Comparison of ENCODE assay signal across 8 mouse cellular contexts in genomic region chr13:21173072-21173471, GRCm38 (mm10). TPM values are rescaled to one million over a fixed set of nuclear protein-coding genes. Genes with fewer than 3 reads are reported as not detected.
DNase-seq lines count a peak whose midpoint lies in the region; ATAC-seq and TF ChIP-seq lines count a peak whose summit lies in the region.

No protein-coding gene starts in this region.

- no peaks in the 10 kb centered on the region for H3K9me3 ChIP-seq in hindbrain, postnatal 0 days (ENCODE audit: low read length)

- H3K4me3 ChIP-seq in gastrocnemius, adult 2 months: peak overlapping the region; percentile 63
- peak overlapping the region; percentile 56 for H3K4me3 ChIP-seq in hindbrain, postnatal 0 days (ENCODE audit: low read length)

- under 1% methylated on average over 11 of the region's 11 CpGs for WGBS in hindbrain, postnatal 0 days

- no peaks in the 10 kb centered on the region for H3K27me3 ChIP-seq in hindbrain, postnatal 0 days (ENCODE audit: insufficient read depth, low read length)
- H3K27me3 ChIP-seq in splenic B cell, adult 2 months (ENCODE audit: control insufficient read depth, insufficient read depth, low read length, poor library complexity, severe bottlenecking): no peaks in the 10 kb centered on the region

- no peaks in the 10 kb centered on the region for H3K36me3 ChIP-seq in hindbrain, postnatal 0 days (ENCODE audit: insufficient read depth, low read length)
- no peaks in the 10 kb centered on the region for H3K36me3 ChIP-seq in splenic B cell, adult 2 months (ENCODE audit: control insufficient read depth, insufficient read depth, low read length, poor library complexity, severe bottlenecking)

- no peak for TF ChIP-seq CTCF in gastrocnemius, adult 2 months (IDR thresholded peaks at IDR 0.05)
- no peak for TF ChIP-seq CTCF in hindbrain, postnatal 0 days (IDR thresholded peaks at IDR 0.05; ENCODE audit: low read depth)

- intact Hi-C loops in gastrocnemius, adult 2 months (cut with DNase I): loop anchor here (5.0 kb wide), 2 partner anchors 49 to 1776 kb away; partner anchors contain the start of gene Stard3nl
- intact Hi-C loops in left cerebral cortex, postnatal 25 days (cut with DNase I): loop anchor here (2.0 kb wide), 1 partner anchor 28 kb away; no protein-coding TSS in a partner anchor

- DNase-seq in CD4-positive, CD25-positive, alpha-beta regulatory T cell, adult 2 months (ENCODE audit: low read depth, low spot score): peak; percentile 47
- DNase-seq in cerebellum, postnatal 4 days (ENCODE audit: low spot score in 2 of 2): peak; percentile 36 to 65
- DNase-seq in gastrocnemius, adult 2 months: peak; percentile 92
- peak; percentile 88 for DNase-seq in hindbrain, postnatal 0 days (ENCODE audit: low spot score)
- peak; percentile 73 to 81 for DNase-seq in left cerebral cortex, postnatal 25 days (ENCODE audit: low spot score in 2 of 2)
- peak; percentile 87 for DNase-seq in mesoderm, embryonic 11.5 days (ENCODE audit: low read depth, low spot score)
- peak; percentile 10 for DNase-seq in splenic B cell, adult 2 months (ENCODE audit: low read depth, low spot score)

- no peak for ATAC-seq in CD4-positive, CD25-positive, alpha-beta regulatory T cell, adult 4 months
- peak; percentile 48; the same call in 1 of the 2 replicates for ATAC-seq in hindbrain, postnatal 0 days

- H3K4me1 ChIP-seq in hindbrain, postnatal 0 days (ENCODE audit: insufficient read depth, low read length): no peaks in the 10 kb centered on the region

- H3K9ac ChIP-seq in hindbrain, postnatal 0 days (replicated peaks; ENCODE audit: low read length): peak overlapping the region; percentile 28; the same call in 1 of the 2 replicates

- H3K27ac ChIP-seq in gastrocnemius, adult 2 months: peak overlapping the region; percentile 76
- H3K27ac ChIP-seq in hindbrain, postnatal 0 days: peak overlapping the region; percentile 0; the same call in 1 of the 2 replicates

- H3K4me2 ChIP-seq in hindbrain, postnatal 0 days (ENCODE audit: low read depth, low read length): peak overlapping the region; percentile 65

RNA-seq across cellular contexts. Expression of gene Trim27, which starts 6.2 kb away (rescaled TPM):
- 10 to 100 TPM; 10.5 to 13.5 TPM for polyA plus RNA-seq in CD4-positive, CD25-positive, alpha-beta regulatory T cell, adult 4 months (2017; shearing (Covaris generic))
- 10 to 100 TPM; 23.8 to 26.4 TPM for total RNA-seq in gastrocnemius, adult 2 months (2021)
- total RNA-seq in hindbrain, postnatal 0 days (2014; rRNA removed): 84.9 and 107 TPM in 2 replicates
- 68.3 and 69.1 TPM in 2 replicates for polyA plus RNA-seq in hindbrain, postnatal 0 days (2015; fragmentation: Nextera tagmentation; extraction: Ambion mirVana)
- total RNA-seq in left cerebral cortex, postnatal 25 days (2021): 10 to 100 TPM; 34.3 to 41.2 TPM

RNA-seq across cellular contexts. Expression of gene Olfr1368, which starts 27.4 kb away (rescaled TPM):
- polyA plus RNA-seq in CD4-positive, CD25-positive, alpha-beta regulatory T cell, adult 4 months (2017; shearing (Covaris generic)): not detected
- not detected for total RNA-seq in gastrocnemius, adult 2 months (2021)
- total RNA-seq in hindbrain, postnatal 0 days (2014; rRNA removed): not detected in 2 replicates
- not detected in 2 replicates for polyA plus RNA-seq in hindbrain, postnatal 0 days (2015; fragmentation: Nextera tagmentation; extraction: Ambion mirVana)
- not detected for total RNA-seq in left cerebral cortex, postnatal 25 days (2021)

RNA-seq across cellular contexts. Expression of gene Olfr263, which starts 43.6 kb away (rescaled TPM):
- not detected for polyA plus RNA-seq in CD4-positive, CD25-positive, alpha-beta regulatory T cell, adult 4 months (2017; shearing (Covaris generic))
- total RNA-seq in gastrocnemius, adult 2 months (2021): not detected
- not detected in 2 replicates for total RNA-seq in hindbrain, postnatal 0 days (2014; rRNA removed)
- polyA plus RNA-seq in hindbrain, postnatal 0 days (2015; fragmentation: Nextera tagmentation; extraction: Ambion mirVana): not detected in 2 replicates
- not detected for total RNA-seq in left cerebral cortex, postnatal 25 days (2021)

Comparison
In these comparisons a context has a peak if more than half of its experiments do, and no peak if none do; other contexts are left out.
1. DNase-seq: peak in every context shown above with its lines; median percentile 92 in gastrocnemius, adult 2 months; 88 in hindbrain, postnatal 0 days; 87 in mesoderm, embryonic 11.5 days; 77 in left cerebral cortex, postnatal 25 days; 50 in cerebellum, postnatal 4 days; 47 in CD4-positive, CD25-positive, alpha-beta regulatory T cell, adult 2 months; 10 in splenic B cell, adult 2 months.